Mouse (Mus musculus): ENCODE measurements around the gene Mtfr1l.

GRCm38 (mm10) chr4:134532928-134533327 is 2.3 kb downstream of the Mtfr1l start:
- TF ChIP-seq CTCF (IDR thresholded peaks at IDR 0.05; ENCODE audit: low read depth): no peak
- no peak for TF ChIP-seq EP300 (IDR thresholded peaks at IDR 0.05; ENCODE audit: low read depth)

Data from heart, postnatal 0 days (tissue).